Mouse (Mus musculus) CH12.LX (cell line): ENCODE data around the gene Tgtp2. TPM values are rescaled to one million over a fixed set of nuclear protein-coding genes. Genes with fewer than 3 reads are reported as not detected.

Source experiments
- DNase-seq: peaks from one replicate; pipeline ENCODE4 v3.0.0-alpha.2; 2013; ENCODE audit errors: extremely low read depth
- H3K27ac ChIP-seq: 2 replicates; pipeline ENCODE4 v1.5.1; 2012; ENCODE audit warnings: low read depth, mild to moderate bottlenecking, control low read depth, moderate library complexity; ENCODE audit not compliant: insufficient read depth
- H3K27me3 ChIP-seq: replicated peaks from 2 replicates; pipeline ENCODE3; 2012; ENCODE audit warnings: inconsistent platforms
- H3K36me3 ChIP-seq, 2 experiments: replicated peaks in 1 of 2; 2 replicates each; pipeline versions ENCODE3 to v1.6.1; 2012; ENCODE audit warnings: inconsistent platforms in 1 of 2, low read length in 1 of 2, mild to moderate bottlenecking in 1 of 2, mixed read lengths in 1 of 2, moderate library complexity in 1 of 2; ENCODE audit not compliant: control insufficient read depth in 1 of 2, insufficient read depth in 1 of 2
- H3K4me1 ChIP-seq, 2 experiments: 2 replicates each; pipeline ENCODE4 v1.6.1; 2012; ENCODE audit warnings: inconsistent platforms in 1 of 2, moderate library complexity in 1 of 2; ENCODE audit not compliant: insufficient read depth in 2 of 2, control insufficient read depth in 1 of 2
- H3K4me2 ChIP-seq: 2 replicates; pipeline ENCODE4 v1.6.1; 2012; ENCODE audit warnings: low read depth, mild to moderate bottlenecking, control low read depth; ENCODE audit not compliant: poor library complexity, insufficient read depth, severe bottlenecking
- H3K4me3 ChIP-seq, 3 experiments: fragments of 150-350 bp in 1 of 3; sonication (generic) in 1 of 3; replicated peaks in 1 of 3; 2 replicates each; pipeline versions ENCODE3 to v1.5.1; 2011 to 2012; ENCODE audit warnings: low read depth in 2 of 3, low read length in 2 of 3, mild to moderate bottlenecking in 2 of 3, moderate library complexity in 2 of 3, control low read depth in 1 of 3, improper control_type of control experiment in 1 of 3, inconsistent platforms in 1 of 3, mixed read lengths in 1 of 3; ENCODE audit not compliant: poor library complexity in 1 of 3
- H3K79me2 ChIP-seq: replicated peaks from 2 replicates; pipeline ENCODE4 v1.6.1; 2012; ENCODE audit warnings: mild to moderate bottlenecking, moderate library complexity; ENCODE audit not compliant: control insufficient read depth, poor library complexity, insufficient read depth, severe bottlenecking; ENCODE audit errors: extremely low read depth
- H3K9ac ChIP-seq: 2 replicates; pipeline ENCODE4 v1.6.1; 2012; ENCODE audit warnings: low read depth, mild to moderate bottlenecking, control low read depth, moderate library complexity; ENCODE audit not compliant: insufficient read depth
- H3K9me3 ChIP-seq: replicated peaks from 2 replicates; pipeline ENCODE3; 2012; ENCODE audit warnings: low read length, inconsistent platforms, mixed read lengths
- CHD1 ChIP-seq: IDR thresholded peaks from 2 replicates; pipeline ENCODE4 v1.6.1; 2012; ENCODE audit warnings: low read depth, low read length, improper control_type of control experiment, inconsistent platforms
- CHD2 ChIP-seq: IDR thresholded peaks from 2 replicates; pipeline ENCODE4 v1.6.1; 2011; ENCODE audit warnings: low read length, improper control_type of control experiment
- EP300 ChIP-seq: IDR thresholded peaks from 2 replicates; pipeline ENCODE4 v1.6.1; 2011; ENCODE audit warnings: low read length, improper control_type of control experiment
- ETS1 ChIP-seq: conservative IDR thresholded peaks from 2 replicates; pipeline ENCODE4 v1.6.1; 2012; ENCODE audit warnings: low read depth, mild to moderate bottlenecking, inconsistent platforms, low read length, improper control_type of control experiment, moderate library complexity
- HCFC1 ChIP-seq: IDR thresholded peaks from 2 replicates; pipeline ENCODE4 v1.6.1; 2012; ENCODE audit warnings: low read depth, mild to moderate bottlenecking, inconsistent platforms, low read length, improper control_type of control experiment
- IRF4 ChIP-seq: IDR thresholded peaks from 2 replicates; pipeline ENCODE4 v1.6.1; 2014; ENCODE audit warnings: low read depth, mild to moderate bottlenecking, inconsistent platforms, low read length, improper control_type of control experiment
- MAX ChIP-seq: IDR thresholded peaks from 2 replicates; pipeline ENCODE4 v1.6.1; 2011; ENCODE audit warnings: low read length, improper control_type of control experiment
- MXI1 ChIP-seq: IDR thresholded peaks from 2 replicates; pipeline ENCODE4 v1.6.1; 2011; ENCODE audit warnings: mild to moderate bottlenecking, low read depth, low read length, improper control_type of control experiment
- MYC ChIP-seq: IDR thresholded peaks from 2 replicates; pipeline ENCODE4 v1.6.1; 2011; ENCODE audit warnings: low read depth, mild to moderate bottlenecking, improper control_type of control experiment, low read length
- NELFE ChIP-seq: IDR thresholded peaks from 2 replicates; pipeline ENCODE4 v1.6.1; 2011; ENCODE audit warnings: low read depth, low read length, improper control_type of control experiment
- POLR2A ChIP-seq: IDR thresholded peaks from 2 replicates; pipeline ENCODE4 v1.6.1; 2011; ENCODE audit warnings: low read depth, mild to moderate bottlenecking, improper control_type of control experiment, low read length
- POLR2AphosphoS2 ChIP-seq: IDR thresholded peaks from 2 replicates; pipeline ENCODE4 v1.6.1; 2011; ENCODE audit warnings: low read depth, low read length, improper control_type of control experiment
- RAD21 ChIP-seq: IDR thresholded peaks from 2 replicates; pipeline ENCODE4 v1.6.1; 2011; ENCODE audit warnings: low read depth, mild to moderate bottlenecking, low read length, improper control_type of control experiment, moderate library complexity
- SIN3A ChIP-seq: IDR thresholded peaks from 2 replicates; pipeline ENCODE4 v1.6.1; 2012; ENCODE audit warnings: low read length, improper control_type of control experiment, inconsistent platforms
- SMC3 ChIP-seq: IDR thresholded peaks from 2 replicates; pipeline ENCODE4 v1.6.1; 2011; ENCODE audit warnings: low read depth, low read length, improper control_type of control experiment
- TBP ChIP-seq: conservative IDR thresholded peaks from 2 replicates; pipeline ENCODE4 v1.6.1; 2011; ENCODE audit warnings: low read depth, low read length, improper control_type of control experiment
- TCF12 ChIP-seq: IDR thresholded peaks from 2 replicates; pipeline ENCODE4 v1.6.1; 2014; ENCODE audit warnings: low read depth, mild to moderate bottlenecking, inconsistent platforms, low read length, improper control_type of control experiment
- UBTF ChIP-seq: IDR thresholded peaks from 2 replicates; pipeline ENCODE4 v1.6.1; 2012; ENCODE audit warnings: low read depth, mild to moderate bottlenecking, inconsistent platforms, low read length, improper control_type of control experiment, moderate library complexity
- USF1 ChIP-seq: IDR thresholded peaks from 2 replicates; pipeline ENCODE4 v1.6.1; 2014; ENCODE audit warnings: low read depth, mild to moderate bottlenecking, inconsistent platforms, low read length, improper control_type of control experiment
- ZKSCAN1 ChIP-seq: IDR thresholded peaks from 2 replicates; pipeline ENCODE4 v1.6.1; 2012; ENCODE audit warnings: low read depth, inconsistent platforms, low read length, improper control_type of control experiment, borderline replicate concordance
- ZMIZ1 ChIP-seq: IDR thresholded peaks from 2 replicates; pipeline ENCODE4 v1.6.1; 2012; ENCODE audit warnings: low read depth, mild to moderate bottlenecking, inconsistent platforms, low read length, improper control_type of control experiment
- ZNF384 ChIP-seq: IDR thresholded peaks from 2 replicates; pipeline ENCODE4 v1.6.1; 2012; ENCODE audit warnings: low read depth, low read length, improper control_type of control experiment, inconsistent platforms
- dilution Hi-C: fragments of 300-500 bp; cut with MboI; formaldehyde crosslinking; loops from 2 replicates; pipeline ENCODE4 v1.14.3; 2020; ENCODE audit warnings: low sequenced_read_pairs; ENCODE audit not compliant: extremely low pct_unique_long_range_greater_than_20kb, extremely low pct_ligation_motif_present
- in situ Hi-C: fragments of 300-500 bp; cut with MboI; formaldehyde crosslinking; loops from 3 replicates; pipeline ENCODE4 v1.14.3; 2019; ENCODE audit warnings: low sequenced_read_pairs, low pct_ligation_motif_present, low pct_unique_long_range_greater_than_20kb, mixed read lengths
- polyA plus RNA-seq: library from polyadenylated mRNA; unstranded; fragments of >175 nt; gene quantifications from 2 replicates; pipeline ENCODE4 v1.2.1, GENCODE M21; 2012; ENCODE audit warnings: low read depth; ENCODE audit not compliant: insufficient read length
- total RNA-seq, 2 experiments: library from RNA; depleted of rRNA; stranded (reverse); fragments of 300-350 nt in 1 of 2; fragments of >200 nt in 1 of 2; gene quantifications; 2 replicates each; pipeline ENCODE4 v1.2.3; 2012 to 2014

Gene Tgtp2
- total and polyA plus RNA-seq, 3 experiments = 0.07 TPM; not detected in 2

- Histone ChIP-seq H3K27ac (0 out of 2 replicates have a peak overlapping the region, but pooled peaks have one; percentile 3), H3K9me3 (no peaks in the 10 kb centered on the region), H3K4me3 (no peak overlapping the region), H3K79me2 (no peaks in the 10 kb centered on the region), H3K36me3 (peaks cover 0 to 2% of the 10 kb centered on the region in 2 experiments), H3K27me3 (peaks cover 2% of the 10 kb centered on the region), H3K4me2 (no peak overlapping the region), H3K9ac (peak overlapping the region; percentile 10), H3K4me1 (peaks cover 4 to 25% of the 10 kb centered on the region in 2 experiments; a peak in 3 of 4 replicates)
- dilution Hi-C loops = no loop called here
- peak; percentile 60 for DNase-seq
- in situ Hi-C loops = loop anchor here (25.0 kb wide), 1 partner anchor 154 kb away; no protein-coding TSS in a partner anchor
- TF ChIP-seq ETS1 (peak; percentile 60), IRF4 (peak; percentile 62), SIN3A (0 out of 2 replicates have a peak, but pooled peaks have one; percentile 33), ZKSCAN1 (no peak), ZNF384 (peak; percentile 14; the same call in 1 of the 2 replicates), USF1 (no peak)
These were observed 43.9 kb upstream of the Tgtp2 start for GRCm38 (mm10) chr11:49107650-49108537.

- Histone ChIP-seq H3K4me3 (no peak overlapping the region), H3K4me1 (peaks cover 10 to 43% of the 10 kb centered on the region in 2 experiments; a peak in 3 of 4 replicates), H3K27ac (no peak overlapping the region), H3K79me2 (no peaks in the 10 kb centered on the region), H3K9me3 (no peaks in the 10 kb centered on the region), H3K9ac (no peak overlapping the region), H3K4me2 (no peak overlapping the region), H3K36me3 (peaks cover 0 to 3% of the 10 kb centered on the region in 2 experiments), H3K27me3 (no peaks in the 10 kb centered on the region)
- in situ Hi-C loops (loop anchor here (25.0 kb wide), 1 partner anchor 157 kb away; no protein-coding TSS in a partner anchor), dilution Hi-C loops (no loop called here)
- TF ChIP-seq RAD21 = no peak; the same call in 1 of the 2 replicates
- no peak for TF ChIP-seq HCFC1
- no peak for TF ChIP-seq EP300
- no peak for TF ChIP-seq CHD1
- no peak for DNase-seq
These were observed 41.7 kb upstream of the Tgtp2 start for GRCm38 (mm10) chr11:49105752-49106151.

GRCm38 (mm10) chr11:49103047-49103693, 39.2 kb upstream of the Tgtp2 start:
- no peaks in the 10 kb centered on the region for H3K9me3 ChIP-seq
- no peaks in the 10 kb centered on the region for H3K27me3 ChIP-seq
- DNase-seq = peak; percentile 97
- peaks cover 8 to 50% of the 10 kb centered on the region in 2 experiments; a peak in 3 of 4 replicates for H3K4me1 ChIP-seq
- H3K4me3 ChIP-seq = no peak overlapping the region
- dilution Hi-C loops = no loop called here
- H3K9ac ChIP-seq = no peak overlapping the region
- H3K79me2 ChIP-seq = no peaks in the 10 kb centered on the region
- no peak overlapping the region for H3K27ac ChIP-seq
- H3K4me2 ChIP-seq = no peak overlapping the region
- peaks cover 0 to 3% of the 10 kb centered on the region in 2 experiments for H3K36me3 ChIP-seq
- in situ Hi-C loops = loop anchor here (5.0 to 25.0 kb wide), 3 partner anchors 159 to 306 kb away; partner anchors contain the start of gene Irgm1
- TF ChIP-seq TBP (no peak), MAX (no peak), MXI1 (no peak), MYC (0 out of 2 replicates have a peak, but pooled peaks have one; percentile 43), UBTF (no peak), TCF12 (no peak), ETS1 (0 out of 2 replicates have a peak, but pooled peaks have one; percentile 8), ZMIZ1 (no peak), POLR2A (no peak), RAD21 (peak; percentile 94), CHD2 (peak; percentile 34; the same call in 1 of the 2 replicates), ZNF384 (peak; percentile 77), POLR2AphosphoS2 (no peak), USF1 (no peak), SMC3 (peak; percentile 99), NELFE (no peak), HCFC1 (no peak; the same call in 1 of the 2 replicates)
